9 mouse cellular contexts compared by ENCODE assay signal in genomic region chr12:111445161-111445889, GRCm38 (mm10). TPM values are rescaled to one million over a fixed set of nuclear protein-coding genes. Genes with fewer than 3 reads are reported as not detected.
A peak's percentile ranks its signal among the peaks of the same experiment; 100 is the strongest.
DNase-seq lines count a peak whose midpoint lies in the region; ATAC-seq lines count a peak whose summit lies in the region.
"Had no signal": no experiment of that assay in that cellular context is flagged by ENCODE, and none has a peak within 500 bp of the region (broad histone marks: within the 10 kb centered on the region; RNA-seq: fewer than 3 reads in every experiment).

No protein-coding gene starts in this region.

- peak overlapping the region; percentile 96 for H3K4me2 ChIP-seq in liver, embryonic 13.5 days
- peak overlapping the region; percentile 45 for H3K4me2 ChIP-seq in stomach, embryonic 16.5 days (ENCODE audit: low read depth, low read length)

- peaks cover 82% of the 10 kb centered on the region for H3K4me1 ChIP-seq in hindbrain, embryonic 10.5 days (replicated peaks)
- H3K4me1 ChIP-seq in liver, embryonic 13.5 days (replicated peaks), result peaks cover 81% of the 10 kb centered on the region
- H3K4me1 ChIP-seq in stomach, embryonic 16.5 days (ENCODE audit: control insufficient read depth, insufficient read depth, low read length), result peaks cover 34% of the 10 kb centered on the region

- 3% methylated on average over 52 of the region's 52 CpGs for WGBS in hindbrain, embryonic 10.5 days
- 33% methylated on average over 52 of the region's 52 CpGs for WGBS in liver, embryonic 13.5 days (ENCODE audit: insufficient replicate concordance)
- 9% methylated on average over 52 of the region's 52 CpGs for WGBS in stomach, embryonic 16.5 days

- H3K9ac ChIP-seq in liver, embryonic 13.5 days, result peak overlapping the region; percentile 98
- H3K9ac ChIP-seq in stomach, embryonic 16.5 days (ENCODE audit: low read length), result peak overlapping the region; percentile 32; the same call in 1 of the 2 replicates

- peaks cover 100% of the 10 kb centered on the region for H3K27me3 ChIP-seq in hindbrain, embryonic 10.5 days (ENCODE audit: insufficient read depth, poor library complexity, severe bottlenecking)
- peaks cover 34% of the 10 kb centered on the region for H3K27me3 ChIP-seq in liver, embryonic 13.5 days
- peaks cover 79% of the 10 kb centered on the region for H3K27me3 ChIP-seq in stomach, embryonic 16.5 days (ENCODE audit: control insufficient read depth, insufficient read depth, low read length)

- DNase-seq in thymus, postnatal 14 days, result peak; percentile 10
- DNase-seq in thymus, adult 18-20 months, result no peak
- DNase-seq in hindbrain, embryonic 10.5 days (ENCODE audit: low spot score), result no peak
- DNase-seq in liver, embryonic 13.5 days, result no peak
- no peak for DNase-seq in layer of hippocampus, adult 9-11 months
- no peak for DNase-seq in frontal cortex, postnatal 36 days (ENCODE audit: low spot score in 2 of 2)
- DNase-seq in adrenal gland, postnatal 25 days, result no peak
- DNase-seq: gastrocnemius, postnatal 10 days had no signal

- H3K9me3 ChIP-seq in hindbrain, embryonic 10.5 days, result no peaks in the 10 kb centered on the region
- H3K9me3 ChIP-seq in liver, embryonic 13.5 days (replicated peaks), result no peaks in the 10 kb centered on the region
- no peaks in the 10 kb centered on the region for H3K9me3 ChIP-seq in stomach, embryonic 16.5 days (replicated peaks; ENCODE audit: control insufficient read depth, low read length)

- no peaks in the 10 kb centered on the region for H3K36me3 ChIP-seq in hindbrain, embryonic 10.5 days
- peaks cover 64% of the 10 kb centered on the region for H3K36me3 ChIP-seq in liver, embryonic 13.5 days
- no peaks in the 10 kb centered on the region for H3K36me3 ChIP-seq in stomach, embryonic 16.5 days (ENCODE audit: control insufficient read depth, insufficient read depth, low read length)

- H3K4me3 ChIP-seq in hindbrain, embryonic 10.5 days, result peak overlapping the region; percentile 44
- H3K4me3 ChIP-seq in liver, embryonic 13.5 days (replicated peaks), result peak overlapping the region; percentile 80
- H3K4me3 ChIP-seq in stomach, embryonic 16.5 days (replicated peaks; ENCODE audit: low read length), result peak overlapping the region; percentile 23

- no peak overlapping the region for H3K27ac ChIP-seq in hindbrain, embryonic 10.5 days
- H3K27ac ChIP-seq in liver, embryonic 13.5 days, result peak overlapping the region; percentile 100
- H3K27ac ChIP-seq in stomach, embryonic 16.5 days (ENCODE audit: low read length), result no peak overlapping the region

- no peak for ATAC-seq in liver, embryonic 13.5 days (ENCODE audit: low read depth)
- ATAC-seq in stomach, embryonic 16.5 days (ENCODE audit: insufficient read depth, low FRiP score), result no peak

RNA-seq across cellular contexts. Expression of gene Tnfaip2, which starts 3.1 kb away (rescaled TPM):
- polyA plus RNA-seq in hindbrain, embryonic 10.5 days (2016; fragmentation: Nextera tagmentation; extraction: Ambion mirVana), result 3.0 and 3.2 TPM in 2 replicates
- 92.1 and 96.6 TPM in 2 replicates for polyA plus RNA-seq in liver, embryonic 13.5 days (2015; fragmentation: Nextera tagmentation; extraction: Ambion mirVana)
- 11.2 and 12.8 TPM in 2 replicates for polyA plus RNA-seq in stomach, embryonic 16.5 days (2015; fragmentation: Nextera tagmentation; extraction: Ambion mirVana)
- total RNA-seq in adrenal gland, postnatal 25 days (2021), result 7.2 and 15.0 TPM in 2 replicates

RNA-seq across cellular contexts. Expression of gene Exoc3l4, which starts 28.5 kb away (rescaled TPM):
- polyA plus RNA-seq in hindbrain, embryonic 10.5 days (2016; fragmentation: Nextera tagmentation; extraction: Ambion mirVana), result 4.7 and 5.4 TPM in 2 replicates
- polyA plus RNA-seq in liver, embryonic 13.5 days (2015; fragmentation: Nextera tagmentation; extraction: Ambion mirVana), result 15.5 and 18.6 TPM in 2 replicates
- polyA plus RNA-seq in stomach, embryonic 16.5 days (2015; fragmentation: Nextera tagmentation; extraction: Ambion mirVana), result 9.0 and 9.6 TPM in 2 replicates
- 4.4 and 5.7 TPM in 2 replicates for total RNA-seq in adrenal gland, postnatal 25 days (2021)

RNA-seq across cellular contexts. Expression of gene Lbhd2, which starts 38.7 kb away (rescaled TPM):
- 0.25 TPM in 1 of 2 replicates, not detected in the other for polyA plus RNA-seq in hindbrain, embryonic 10.5 days (2016; fragmentation: Nextera tagmentation; extraction: Ambion mirVana)
- polyA plus RNA-seq in liver, embryonic 13.5 days (2015; fragmentation: Nextera tagmentation; extraction: Ambion mirVana), result not detected in 2 replicates
- polyA plus RNA-seq in stomach, embryonic 16.5 days (2015; fragmentation: Nextera tagmentation; extraction: Ambion mirVana), result 1.4 and 1.6 TPM in 2 replicates
- total RNA-seq in adrenal gland, postnatal 25 days (2021), result 0.85 TPM in 1 of 2 replicates, not detected in the other

RNA-seq across cellular contexts. Expression of gene Gm266, which starts 40.3 kb away (rescaled TPM):
- polyA plus RNA-seq in hindbrain, embryonic 10.5 days (2016; fragmentation: Nextera tagmentation; extraction: Ambion mirVana), result 11.6 and 14.1 TPM in 2 replicates
- 0.76 and 1.0 TPM in 2 replicates for polyA plus RNA-seq in liver, embryonic 13.5 days (2015; fragmentation: Nextera tagmentation; extraction: Ambion mirVana)
- 12.9 and 15.2 TPM in 2 replicates for polyA plus RNA-seq in stomach, embryonic 16.5 days (2015; fragmentation: Nextera tagmentation; extraction: Ambion mirVana)
- not detected in 2 replicates for total RNA-seq in adrenal gland, postnatal 25 days (2021)

Comparison
In these comparisons a context has a peak if more than half of its experiments do, and no peak if none do; other contexts are left out.
1. H3K4me3 ChIP-seq: peak in every context shown above with its lines; median percentile 80 in liver, embryonic 13.5 days; 44 in hindbrain, embryonic 10.5 days; 23 in stomach, embryonic 16.5 days.